Mouse (Mus musculus): ENCODE results near the gene Rgs7.

DNA sequence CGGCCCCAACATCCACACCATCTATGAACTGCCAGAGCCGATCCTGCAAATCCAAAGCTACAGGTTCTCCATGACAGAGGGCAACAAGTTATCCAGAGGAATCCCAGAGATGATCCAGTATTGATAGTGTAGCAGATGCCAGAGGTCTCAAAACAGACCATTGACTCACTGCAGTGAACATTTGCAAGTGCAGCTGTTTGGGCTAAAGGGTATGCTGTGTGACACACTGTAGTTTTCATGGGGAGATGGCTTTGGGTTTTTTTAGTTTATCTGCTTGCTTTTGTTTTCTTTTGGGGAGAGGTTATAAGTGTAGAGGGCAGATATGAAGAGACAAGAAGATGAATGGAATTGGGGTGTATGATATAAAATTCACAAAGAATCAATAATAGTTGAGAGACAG is 124.2 kb downstream of the Rgs7 start:
- TF ChIP-seq CTCF (IDR thresholded peaks at IDR 0.05; ENCODE audit: borderline replicate concordance, control insufficient read depth, extremely low read depth, insufficient read depth, low read length, poor library complexity) = no peak
- TF ChIP-seq POLR2A (IDR thresholded peaks at IDR 0.05; ENCODE audit: control insufficient read depth, extremely low read depth, insufficient read depth, low read length, poor library complexity) = no peak
